ENCODE assay signal across 1 mouse cellular context in genomic region chr12:84450351-84450717, GRCm38 (mm10).
TF ChIP-seq lines count a peak whose summit lies in the region.

No protein-coding gene starts in this region.

TF ChIP-seq in MEL, 35 proteins besides CTCF, POLR2A, EP300 and RAD21 (continued from another document):
- TF ChIP-seq NRF1 (IDR thresholded peaks at IDR 0.05; ENCODE audit: insufficient read depth, low read depth, low read length, poor library complexity, severe bottlenecking) (no peak), NELFE (IDR thresholded peaks at IDR 0.05; ENCODE audit: low read depth, low read length) (no peak), SMC3 (IDR thresholded peaks at IDR 0.05; ENCODE audit: low read depth, low read length) (no peak)
